Mouse (Mus musculus): ENCODE measurements around the gene Cmc2. TPM values are rescaled to one million over a fixed set of nuclear protein-coding genes. Genes with fewer than 3 reads are reported as not detected.

The Cmc2 gene
- polyA plus RNA-seq, 1 experiment = 2.6 TPM

DNA sequence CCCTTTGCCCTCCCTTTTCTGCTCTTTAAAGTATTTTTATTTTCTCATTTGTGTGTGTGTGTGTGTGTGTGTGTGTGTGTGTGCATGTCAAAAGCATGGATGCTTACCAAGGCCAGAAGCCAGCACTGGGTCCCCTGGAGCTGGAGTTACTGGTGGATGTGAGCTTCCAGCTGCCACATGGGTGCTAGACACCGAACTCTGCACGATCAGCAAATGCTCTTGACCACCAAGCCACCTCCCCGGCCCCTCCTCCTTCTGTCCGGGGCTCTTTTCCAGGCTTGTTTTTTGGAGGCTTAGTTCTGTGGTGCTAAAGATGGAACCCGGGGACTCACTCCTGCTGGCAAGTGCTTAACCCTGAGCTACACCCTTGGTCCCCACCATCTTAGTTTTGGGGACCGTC lies 25.6 kb upstream of the Cmc2 start:
- Histone ChIP-seq H3K4me1 (ENCODE audit: control insufficient read depth, insufficient read depth, insufficient read length, low read length) (peaks cover 17% of the 10 kb centered on the region), H3K36me3 (ENCODE audit: control insufficient read depth, insufficient read depth, low read length) (no peaks in the 10 kb centered on the region), H3K4me3 (ENCODE audit: low read depth, low read length) (no peak overlapping the region; the same call in 1 of the 2 replicates), H3K27me3 (ENCODE audit: control insufficient read depth, insufficient read depth, low read length) (no peaks in the 10 kb centered on the region), H3K27ac (ENCODE audit: insufficient read depth, low read depth, low read length) (no peak overlapping the region)
- WGBS = 81% methylated on average over 6 of the region's 6 CpGs
- TF ChIP-seq POLR2A (IDR thresholded peaks at IDR 0.05; ENCODE audit: low read depth, low read length) (no peak), CTCF (IDR thresholded peaks at IDR 0.05; ENCODE audit: extremely low read depth, insufficient read length, insufficient replicate concordance, low read depth, low read length) (no peak)

DNA sequence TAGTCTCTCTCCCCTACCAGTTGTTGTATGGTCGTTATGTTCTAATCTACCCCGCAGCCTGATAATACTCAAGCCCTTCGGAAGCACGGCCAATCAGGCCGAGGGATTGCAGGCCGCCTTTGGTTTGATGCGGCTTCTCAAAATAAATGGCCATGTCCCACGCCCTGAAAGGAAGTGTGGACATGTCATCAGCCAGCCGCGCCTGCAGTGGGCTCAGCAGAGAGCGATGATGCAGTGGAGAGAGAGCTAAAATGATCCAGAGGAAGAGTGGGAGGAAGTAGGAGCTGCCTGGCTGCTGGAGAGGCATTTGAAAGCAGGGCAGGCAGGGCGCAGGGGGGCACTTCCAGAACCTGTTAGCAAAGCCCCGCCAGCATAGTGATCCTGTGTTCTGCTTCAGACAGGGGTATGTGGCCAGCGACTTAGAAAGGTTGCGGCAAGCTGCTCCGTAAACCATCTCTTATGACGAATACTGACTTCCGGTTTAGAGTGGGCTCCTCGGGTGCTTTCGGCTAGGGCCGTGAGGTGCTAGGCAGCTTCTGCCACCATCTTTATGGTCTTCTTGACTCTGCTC lies 25.1 kb upstream of the Cmc2 start:
- Histone ChIP-seq H3K4me3 (ENCODE audit: low read depth, low read length) (peak overlapping the region; percentile 34), H3K4me1 (ENCODE audit: control insufficient read depth, insufficient read depth, insufficient read length, low read length) (peaks cover 15% of the 10 kb centered on the region), H3K27me3 (ENCODE audit: control insufficient read depth, insufficient read depth, low read length) (no peaks in the 10 kb centered on the region), H3K36me3 (ENCODE audit: control insufficient read depth, insufficient read depth, low read length) (no peaks in the 10 kb centered on the region), H3K27ac (ENCODE audit: insufficient read depth, low read depth, low read length) (no peak overlapping the region)
- TF ChIP-seq POLR2A (IDR thresholded peaks at IDR 0.05; ENCODE audit: low read depth, low read length) = no peak
- TF ChIP-seq CTCF (IDR thresholded peaks at IDR 0.05; ENCODE audit: extremely low read depth, insufficient read length, insufficient replicate concordance, low read depth, low read length) = no peak
- 78% methylated on average over 21 of the region's 21 CpGs for WGBS

DNA sequence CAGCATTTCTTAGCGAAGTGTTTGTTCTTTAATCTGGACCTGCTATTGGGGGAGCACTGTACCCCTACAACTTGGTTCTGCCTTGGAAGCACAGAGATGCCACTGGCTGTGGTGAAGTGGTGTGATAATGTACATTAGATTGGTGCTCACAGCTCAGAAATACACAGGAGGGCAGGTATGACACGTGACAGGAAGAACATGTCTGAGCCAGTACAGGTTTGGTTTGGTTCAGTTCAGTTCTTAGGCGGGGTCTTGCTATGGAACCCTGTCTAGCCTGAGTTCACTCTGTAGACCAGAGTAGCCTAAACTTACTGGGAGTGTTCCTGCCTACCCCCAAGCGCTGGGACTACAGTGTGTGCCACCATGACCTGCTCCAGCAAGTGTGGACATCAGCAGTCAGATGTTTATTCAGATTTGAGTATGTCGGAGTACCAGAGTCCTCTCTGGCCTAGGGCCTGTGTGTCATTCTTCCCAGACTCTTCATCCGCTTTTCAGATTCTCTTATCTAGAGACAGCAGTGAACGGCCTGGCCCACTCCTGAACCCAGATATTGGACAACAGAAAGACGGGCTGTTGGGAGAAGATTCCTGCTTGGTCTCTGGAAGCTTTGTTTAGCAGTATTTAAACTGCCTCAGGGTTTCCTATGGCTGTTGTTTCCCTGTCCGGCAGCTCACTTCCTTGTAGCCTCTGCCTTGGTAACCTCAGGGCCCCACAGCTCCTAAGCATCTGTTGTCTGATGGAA lies 24.1 kb upstream of the Cmc2 start:
- Histone ChIP-seq H3K27ac (ENCODE audit: insufficient read depth, low read depth, low read length) (no peak overlapping the region), H3K4me1 (ENCODE audit: control insufficient read depth, insufficient read depth, insufficient read length, low read length) (peaks cover 13% of the 10 kb centered on the region), H3K36me3 (ENCODE audit: control insufficient read depth, insufficient read depth, low read length) (no peaks in the 10 kb centered on the region), H3K27me3 (ENCODE audit: control insufficient read depth, insufficient read depth, low read length) (no peaks in the 10 kb centered on the region), H3K4me3 (ENCODE audit: low read depth, low read length) (no peak overlapping the region)
- TF ChIP-seq CTCF (IDR thresholded peaks at IDR 0.05; ENCODE audit: extremely low read depth, insufficient read length, insufficient replicate concordance, low read depth, low read length) = no peak
- WGBS = 85% methylated on average over 9 of the region's 9 CpGs

DNA sequence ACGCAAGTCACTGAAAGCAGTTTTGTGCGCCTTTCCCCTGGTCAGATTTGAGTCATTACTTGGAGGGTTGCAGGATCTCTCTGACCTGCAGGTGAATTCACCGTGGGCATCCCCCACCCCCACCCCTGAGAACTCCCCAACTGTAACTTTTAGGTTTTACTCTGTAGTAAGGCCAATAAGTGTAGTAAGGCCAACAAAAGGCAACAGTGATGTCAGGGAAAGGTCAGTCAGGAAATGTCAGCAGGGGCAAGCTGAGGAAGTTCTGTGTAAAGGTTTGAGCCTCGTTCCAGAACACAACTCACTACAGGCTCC lies 23.1 kb upstream of the Cmc2 start:
- Histone ChIP-seq H3K27me3 (ENCODE audit: control insufficient read depth, insufficient read depth, low read length) (no peaks in the 10 kb centered on the region), H3K36me3 (ENCODE audit: control insufficient read depth, insufficient read depth, low read length) (no peaks in the 10 kb centered on the region), H3K4me3 (ENCODE audit: low read depth, low read length) (peak overlapping the region; percentile 84), H3K4me1 (ENCODE audit: control insufficient read depth, insufficient read depth, insufficient read length, low read length) (peaks cover 13% of the 10 kb centered on the region), H3K27ac (ENCODE audit: insufficient read depth, low read depth, low read length) (no peak overlapping the region)
- no peak for TF ChIP-seq POLR2A (IDR thresholded peaks at IDR 0.05; ENCODE audit: low read depth, low read length)
- no peak for TF ChIP-seq CTCF (IDR thresholded peaks at IDR 0.05; ENCODE audit: extremely low read depth, insufficient read length, insufficient replicate concordance, low read depth, low read length)
- 10% methylated on average over 4 of the region's 4 CpGs for WGBS

DNA sequence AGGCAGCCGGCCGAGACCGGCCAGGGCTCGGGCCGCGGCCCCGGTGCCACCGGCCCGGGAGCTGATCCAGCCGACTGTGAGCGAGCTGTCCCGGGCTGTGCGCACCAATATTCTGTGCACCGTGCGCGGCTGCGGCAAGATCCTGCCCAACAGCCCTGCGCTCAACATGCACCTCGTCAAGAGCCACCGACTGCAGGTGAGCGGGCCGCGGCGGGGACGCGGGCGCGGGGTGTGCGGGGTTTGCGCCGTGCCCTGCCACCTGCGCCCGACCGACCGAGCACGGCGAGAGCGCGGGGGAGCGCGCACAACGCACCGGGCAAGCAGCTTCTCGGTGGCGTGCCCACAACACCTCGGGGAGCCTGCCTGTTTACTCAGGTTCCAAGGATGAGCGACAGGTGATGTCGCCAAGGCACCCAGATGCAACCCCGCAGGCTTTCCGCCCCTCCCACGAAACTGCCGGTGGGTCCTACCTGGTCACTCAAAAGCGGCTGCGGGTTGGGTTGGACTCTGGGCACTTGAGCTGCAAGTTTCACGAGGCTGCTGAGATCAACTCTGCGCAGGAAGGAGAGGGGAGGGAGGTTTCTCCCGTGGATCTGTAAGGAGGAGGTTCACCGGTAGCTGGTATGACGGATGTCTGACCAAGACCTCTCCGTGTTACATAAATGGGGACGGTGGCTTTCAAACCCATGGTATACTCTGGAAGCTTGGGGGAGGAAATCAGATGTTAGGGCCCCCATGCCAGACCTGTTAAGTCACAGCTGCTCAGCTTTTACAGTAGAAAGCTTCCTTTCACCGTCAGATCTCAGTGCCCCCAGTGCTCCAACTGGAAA lies 22.5 kb upstream of the Cmc2 start:
- H3K27me3 ChIP-seq (ENCODE audit: control insufficient read depth, insufficient read depth, low read length) = no peaks in the 10 kb centered on the region
- H3K27ac ChIP-seq (ENCODE audit: insufficient read depth, low read depth, low read length) = no peak overlapping the region; the same call in 1 of the 2 replicates
- under 1% methylated on average over 62 of the region's 62 CpGs for WGBS

DNA sequence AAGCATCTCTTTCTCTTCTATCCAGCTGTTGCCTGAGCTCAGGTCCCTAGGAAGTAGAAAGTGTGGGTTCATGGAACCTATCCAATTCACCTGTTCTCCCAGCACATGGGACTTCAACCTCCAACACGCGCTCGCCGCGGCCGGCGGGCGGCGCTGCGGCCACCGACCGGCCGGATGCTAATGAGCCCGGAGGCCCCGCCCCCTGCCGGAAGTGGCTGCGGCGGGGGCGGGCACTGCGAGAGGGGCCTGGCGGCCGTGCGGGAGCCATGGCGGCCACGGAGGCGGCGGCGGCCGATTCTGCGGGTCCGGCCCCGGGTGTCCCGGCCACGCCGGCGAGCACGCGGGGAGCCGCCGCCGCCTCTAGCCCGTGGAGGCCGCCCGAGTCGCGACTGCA lies 21.9 kb upstream of the Cmc2 start, which contains the start of gene Atmin:
Gene Atmin, plus strand, starts transcription at position 233 of the 394 bp plus-strand sequence.
- 0% methylated on average over 35 of the region's 46 CpGs for WGBS
- H3K36me3 ChIP-seq (ENCODE audit: control insufficient read depth, insufficient read depth, low read length) = no peaks in the 10 kb centered on the region
- no peak within 1 kb of the TSS; the same call in 1 of the 2 replicates for H3K27ac ChIP-seq (ENCODE audit: insufficient read depth, low read depth, low read length)
- peaks cover 13% of the 10 kb centered on the region for H3K4me1 ChIP-seq (ENCODE audit: control insufficient read depth, insufficient read depth, insufficient read length, low read length)
- peak within 1 kb of the TSS; percentile 84 for H3K4me3 ChIP-seq (ENCODE audit: low read depth, low read length)
- no peaks in the 10 kb centered on the region for H3K27me3 ChIP-seq (ENCODE audit: control insufficient read depth, insufficient read depth, low read length)
- TF ChIP-seq CTCF (IDR thresholded peaks at IDR 0.05; ENCODE audit: extremely low read depth, insufficient read length, insufficient replicate concordance, low read depth, low read length) (peak; percentile 78), POLR2A (IDR thresholded peaks at IDR 0.05; ENCODE audit: low read depth, low read length) (no peak; the same call in 1 of the 2 replicates)

More for the DNA sequence above, 22.5 kb upstream of the Cmc2 start:
- peaks cover 13% of the 10 kb centered on the region for H3K4me1 ChIP-seq (ENCODE audit: control insufficient read depth, insufficient read depth, insufficient read length, low read length)
- TF ChIP-seq CTCF (IDR thresholded peaks at IDR 0.05; ENCODE audit: extremely low read depth, insufficient read length, insufficient replicate concordance, low read depth, low read length) = no peak
- TF ChIP-seq POLR2A (IDR thresholded peaks at IDR 0.05; ENCODE audit: low read depth, low read length) = no peak
- H3K4me3 ChIP-seq (ENCODE audit: low read depth, low read length) = peak overlapping the region; percentile 84
- no peaks in the 10 kb centered on the region for H3K36me3 ChIP-seq (ENCODE audit: control insufficient read depth, insufficient read depth, low read length)

Data from small intestine, adult 2 months (tissue).